Mouse (Mus musculus): ENCODE results near the gene Crnkl1. TPM values are rescaled to one million over a fixed set of nuclear protein-coding genes. Genes with fewer than 3 reads are reported as not detected.
"Not testable (repeated sequence)": the region's sequence is repeated elsewhere in the genome, so short reads cannot be mapped to it uniquely, and the experiment has no call there.

Crnkl1 gene
- polyA plus RNA-seq, 1 experiment from 2014 or later = 24.7 TPM

DNA sequence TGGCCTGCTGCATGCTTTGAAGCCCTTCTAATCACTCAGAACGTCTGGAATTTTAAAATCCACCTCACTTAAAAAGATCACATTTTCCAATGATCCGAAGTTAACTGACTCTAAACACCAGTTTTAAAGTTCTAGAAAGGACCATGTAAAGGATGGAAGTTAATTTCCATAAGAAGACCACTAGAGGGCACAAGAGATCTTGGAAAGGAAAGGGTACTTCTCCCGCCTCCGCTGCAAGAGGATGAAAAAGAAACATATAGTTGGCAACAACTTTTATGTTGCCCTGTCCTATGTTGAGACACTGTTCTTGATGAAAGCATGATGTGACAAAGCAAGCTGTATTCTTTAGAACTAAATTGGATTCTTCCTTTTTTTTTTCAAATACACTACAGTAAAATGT is 22.6 kb upstream of the Crnkl1 start:
- H3K4me2 ChIP-seq = no peak overlapping the region
- no peak for ATAC-seq
- H3K4me3 ChIP-seq = no peak overlapping the region
- no peak overlapping the region for H3K9ac ChIP-seq
- no peaks in the 10 kb centered on the region for H3K36me3 ChIP-seq
- H3K27me3 ChIP-seq (replicated peaks) = no peaks in the 10 kb centered on the region
- H3K27ac ChIP-seq = no peak overlapping the region
- 13% methylated on average over 4 of the region's 4 CpGs for WGBS (ENCODE audit: insufficient replicate concordance)
- no peaks in the 10 kb centered on the region for H3K9me3 ChIP-seq (replicated peaks)
- no peaks in the 10 kb centered on the region for H3K4me1 ChIP-seq

DNA sequence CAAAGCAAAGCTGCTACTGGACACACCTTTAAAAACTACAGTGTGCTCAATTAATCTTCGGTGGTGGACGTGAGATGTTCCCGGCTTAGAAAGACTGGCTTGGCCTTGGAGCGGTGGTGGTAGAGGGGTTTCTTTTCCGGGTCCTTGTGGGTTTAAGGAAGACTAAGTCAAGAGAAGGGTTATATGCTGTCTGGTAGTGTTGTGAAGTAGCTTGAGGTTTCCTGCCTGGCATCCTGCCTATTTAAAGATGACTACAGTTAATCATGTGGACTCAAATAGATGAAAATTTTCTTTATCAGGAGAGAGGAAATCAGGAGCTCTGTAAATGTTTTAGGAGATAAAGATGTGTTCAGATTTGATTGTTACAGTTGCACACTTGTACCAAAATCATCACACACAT is 21.5 kb upstream of the Crnkl1 start:
- Histone ChIP-seq H3K9ac (no peak overlapping the region), H3K27me3 (replicated peaks) (no peaks in the 10 kb centered on the region), H3K27ac (no peak overlapping the region), H3K4me1 (no peaks in the 10 kb centered on the region), H3K36me3 (no peaks in the 10 kb centered on the region), H3K4me3 (no peak overlapping the region), H3K4me2 (no peak overlapping the region), H3K9me3 (replicated peaks) (no peaks in the 10 kb centered on the region)
- no peak for ATAC-seq
- 80% methylated on average over 5 of the region's 5 CpGs for WGBS (ENCODE audit: insufficient replicate concordance)

DNA sequence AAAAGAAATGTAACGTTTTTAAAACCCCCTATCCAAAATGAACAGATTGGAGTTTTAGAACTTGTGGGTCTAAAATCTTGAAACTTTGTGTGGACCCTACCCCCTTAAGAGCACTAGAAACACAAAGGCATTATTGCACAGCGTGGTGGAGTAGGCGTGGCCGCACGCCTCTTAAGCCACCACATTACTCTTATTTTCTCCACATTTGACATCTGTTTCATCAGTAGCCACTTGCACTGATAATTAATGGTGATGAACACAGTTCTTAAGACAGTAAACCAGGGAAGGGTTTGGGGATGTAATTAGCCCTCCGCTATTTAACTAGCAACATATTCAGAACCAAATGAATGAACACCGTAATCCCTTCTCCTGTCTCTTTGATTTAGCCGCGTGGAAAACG is 21.0 kb upstream of the Crnkl1 start:
- no peaks in the 10 kb centered on the region for H3K9me3 ChIP-seq (replicated peaks)
- no peak overlapping the region for H3K4me3 ChIP-seq
- WGBS (ENCODE audit: insufficient replicate concordance) = 68% methylated on average over 10 of the region's 10 CpGs
- no peaks in the 10 kb centered on the region for H3K27me3 ChIP-seq (replicated peaks)
- no peak overlapping the region for H3K4me2 ChIP-seq
- H3K9ac ChIP-seq = no peak overlapping the region
- H3K36me3 ChIP-seq = no peaks in the 10 kb centered on the region
- ATAC-seq = no peak
- H3K27ac ChIP-seq = no peak overlapping the region
- no peaks in the 10 kb centered on the region for H3K4me1 ChIP-seq

DNA sequence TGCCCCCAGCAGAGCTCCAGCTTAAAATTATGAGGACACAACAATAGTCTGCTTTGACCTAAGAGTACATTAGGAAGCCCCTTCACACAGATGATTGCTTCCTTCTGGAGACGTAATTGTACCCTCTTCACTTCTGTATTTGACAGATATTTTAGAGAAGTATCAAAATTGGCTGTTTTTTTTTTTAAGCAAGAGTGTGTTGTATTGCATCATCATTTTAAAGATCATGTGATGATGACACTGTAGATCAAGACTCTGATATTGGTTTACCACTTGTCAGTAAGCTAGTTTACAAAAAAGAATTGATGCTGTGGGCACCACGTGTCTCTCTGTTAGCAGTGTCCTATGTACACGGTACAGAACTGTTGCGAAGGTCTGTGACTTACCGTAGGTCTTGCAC is 17.9 kb upstream of the Crnkl1 start:
- WGBS (ENCODE audit: insufficient replicate concordance) = 62% methylated on average over 5 of the region's 5 CpGs
- no peaks in the 10 kb centered on the region for H3K9me3 ChIP-seq (replicated peaks)
- ATAC-seq = no peak

GRCm38 (mm10) chr2:145950239-145950638 is 15.4 kb upstream of the Crnkl1 start:
- no peak for ATAC-seq
- H3K9ac ChIP-seq = no peak overlapping the region
- H3K36me3 ChIP-seq = no peaks in the 10 kb centered on the region
- H3K4me3 ChIP-seq = no peak overlapping the region
- H3K9me3 ChIP-seq (replicated peaks) = no peaks in the 10 kb centered on the region
- 55% methylated on average over 10 of the region's 10 CpGs for WGBS (ENCODE audit: insufficient replicate concordance)
- no peak overlapping the region for H3K4me2 ChIP-seq
- no peak overlapping the region for H3K27ac ChIP-seq
- H3K27me3 ChIP-seq (replicated peaks) = no peaks in the 10 kb centered on the region
- H3K4me1 ChIP-seq = no peaks in the 10 kb centered on the region

More for the DNA sequence above, 17.9 kb upstream of the Crnkl1 start:
- Histone ChIP-seq H3K27ac (no peak overlapping the region), H3K4me3 (no peak overlapping the region), H3K36me3 (no peaks in the 10 kb centered on the region), H3K4me1 (no peaks in the 10 kb centered on the region), H3K27me3 (replicated peaks) (no peaks in the 10 kb centered on the region), H3K9ac (no peak overlapping the region), H3K4me2 (no peak overlapping the region)

- Histone ChIP-seq H3K4me1 (no peaks in the 10 kb centered on the region), H3K4me3 (no peak overlapping the region), H3K9me3 (replicated peaks) (no peaks in the 10 kb centered on the region), H3K36me3 (no peaks in the 10 kb centered on the region), H3K27ac (no peak overlapping the region), H3K9ac (no peak overlapping the region), H3K4me2 (no peak overlapping the region), H3K27me3 (replicated peaks) (no peaks in the 10 kb centered on the region)
- WGBS (ENCODE audit: insufficient replicate concordance) = 64% methylated on average over 11 of the region's 11 CpGs
- no peak for ATAC-seq
Observed at GRCm38 (mm10) chr2:145949475-145950068, 14.8 kb upstream of the Crnkl1 start.

GRCm38 (mm10) chr2:145948402-145948954 is 13.7 kb upstream of the Crnkl1 start:
- no peak for ATAC-seq
- Histone ChIP-seq H3K4me1 (no peaks in the 10 kb centered on the region), H3K9ac (no peak overlapping the region), H3K27ac (no peak overlapping the region), H3K4me2 (no peak overlapping the region), H3K27me3 (replicated peaks) (no peaks in the 10 kb centered on the region), H3K9me3 (replicated peaks) (no peaks in the 10 kb centered on the region), H3K4me3 (no peak overlapping the region), H3K36me3 (no peaks in the 10 kb centered on the region)
- 58% methylated on average over 7 of the region's 7 CpGs for WGBS (ENCODE audit: insufficient replicate concordance)

DNA sequence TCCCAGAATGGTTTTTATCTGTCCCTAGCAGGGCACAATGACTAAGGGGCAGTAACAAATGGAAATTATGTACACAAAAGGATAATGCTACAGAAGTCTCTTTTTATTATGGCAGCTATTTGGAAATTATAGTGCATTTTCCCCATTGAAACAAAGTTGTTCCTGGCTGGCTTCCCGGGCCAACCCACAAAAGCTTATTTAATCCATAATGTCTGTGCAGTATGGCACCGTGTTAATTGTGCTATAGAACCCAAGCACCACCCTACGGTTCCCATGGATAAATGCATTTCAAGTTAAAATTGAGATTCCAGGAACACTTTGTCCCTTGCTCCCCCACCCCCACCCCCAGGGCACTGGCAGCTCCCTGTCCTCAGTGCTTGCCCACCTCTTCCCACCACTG is 9.5 kb upstream of the Crnkl1 start:
- Histone ChIP-seq H3K27ac (no peak overlapping the region), H3K9me3 (replicated peaks) (no peaks in the 10 kb centered on the region), H3K9ac (no peak overlapping the region), H3K4me2 (no peak overlapping the region), H3K36me3 (no peaks in the 10 kb centered on the region), H3K27me3 (replicated peaks) (no peaks in the 10 kb centered on the region), H3K4me3 (no peak overlapping the region), H3K4me1 (no peaks in the 10 kb centered on the region)
- no peak for ATAC-seq
- WGBS (ENCODE audit: insufficient replicate concordance) = 71% methylated on average over 3 of the region's 3 CpGs

GRCm38 (mm10) chr2:145941403-145941802 is 6.6 kb upstream of the Crnkl1 start:
- no peaks in the 10 kb centered on the region for H3K36me3 ChIP-seq
- H3K4me2 ChIP-seq = no peak overlapping the region
- no peak for ATAC-seq
- no peak overlapping the region for H3K27ac ChIP-seq
- peaks cover 10% of the 10 kb centered on the region; the same call in 1 of the 2 replicates for H3K27me3 ChIP-seq (replicated peaks)
- no peaks in the 10 kb centered on the region for H3K9me3 ChIP-seq (replicated peaks)
- no peak overlapping the region for H3K4me3 ChIP-seq
- no peaks in the 10 kb centered on the region for H3K4me1 ChIP-seq
- 42% methylated on average over 3 of the region's 3 CpGs for WGBS (ENCODE audit: insufficient replicate concordance)
- H3K9ac ChIP-seq = no peak overlapping the region

DNA sequence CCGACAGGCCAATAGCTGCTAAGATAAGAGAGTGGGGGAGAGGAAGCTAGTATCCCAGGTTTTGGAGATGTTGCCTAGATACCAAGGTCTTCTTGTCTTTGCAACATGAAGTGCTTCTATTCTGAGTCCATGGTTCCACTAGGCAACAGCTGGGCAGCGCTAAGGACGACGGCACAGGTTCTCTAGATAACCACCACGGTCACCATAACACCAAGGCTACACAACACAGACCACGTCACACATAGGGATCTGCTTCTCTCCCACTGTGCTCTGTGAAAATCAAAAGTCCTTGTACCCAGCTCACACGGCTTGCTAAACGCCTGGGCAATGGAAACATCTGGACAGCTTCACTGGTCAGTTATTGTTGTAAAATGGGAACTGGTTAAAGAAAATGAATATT is 2.2 kb upstream of the Crnkl1 start:
- peaks cover 16% of the 10 kb centered on the region for H3K4me1 ChIP-seq
- ATAC-seq = no peak
- no peak overlapping the region for H3K4me2 ChIP-seq
- H3K9ac ChIP-seq = no peak overlapping the region
- no peaks in the 10 kb centered on the region for H3K9me3 ChIP-seq (replicated peaks)
- no peak overlapping the region for H3K27ac ChIP-seq
- peaks cover 10% of the 10 kb centered on the region; the same call in 1 of the 2 replicates for H3K27me3 ChIP-seq (replicated peaks)
- H3K36me3 ChIP-seq = peaks cover 8% of the 10 kb centered on the region
- H3K4me3 ChIP-seq = no peak overlapping the region
- WGBS (ENCODE audit: insufficient replicate concordance) = 61% methylated on average over 8 of the region's 8 CpGs

DNA sequence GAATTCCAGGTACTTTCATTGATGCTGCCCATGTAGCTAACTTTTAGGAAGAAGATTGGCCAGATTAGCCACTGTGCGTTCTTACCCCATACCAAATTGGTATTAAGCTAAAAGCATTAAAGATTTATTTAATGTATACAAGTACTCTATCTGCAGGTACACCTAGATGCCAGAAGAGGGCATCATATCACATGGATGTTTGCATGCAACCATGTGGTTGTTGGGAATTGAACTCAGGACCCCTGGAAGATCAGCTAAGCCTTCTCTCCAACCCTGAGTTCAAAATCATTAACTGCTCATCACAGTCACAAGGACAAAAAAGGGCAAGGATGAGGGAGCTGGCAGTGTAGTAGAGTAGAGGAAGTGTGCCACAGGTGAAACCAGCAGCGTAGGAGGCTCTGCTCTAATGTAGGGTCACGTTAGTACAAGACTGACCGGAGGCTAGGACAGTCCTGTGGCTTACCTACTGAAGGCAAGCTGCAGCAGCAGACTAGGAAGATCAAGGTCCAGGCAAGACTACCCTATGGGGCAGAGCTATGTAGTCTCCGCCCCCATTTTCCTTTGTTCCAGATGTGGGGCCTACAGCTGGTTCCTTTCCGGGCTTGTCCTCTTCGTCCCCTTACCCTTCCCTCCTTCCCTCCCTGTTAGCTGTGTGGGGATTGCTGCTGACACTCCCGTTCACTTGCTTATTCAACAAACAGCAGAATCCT is 13.7 kb downstream of the Crnkl1 start:
- no peak overlapping the region for H3K4me3 ChIP-seq
- no peaks in the 10 kb centered on the region for H3K9me3 ChIP-seq (replicated peaks)
- no peaks in the 10 kb centered on the region for H3K4me1 ChIP-seq
- ATAC-seq = peak; percentile 30; the same call in 1 of the 2 replicates
- H3K27ac ChIP-seq = no peak overlapping the region
- H3K9ac ChIP-seq = no peak overlapping the region
- 83% methylated on average over 8 of the region's 8 CpGs for WGBS (ENCODE audit: insufficient replicate concordance)
- no peak overlapping the region for H3K4me2 ChIP-seq
- H3K27me3 ChIP-seq (replicated peaks) = no peaks in the 10 kb centered on the region
- H3K36me3 ChIP-seq = peaks cover 97% of the 10 kb centered on the region

DNA sequence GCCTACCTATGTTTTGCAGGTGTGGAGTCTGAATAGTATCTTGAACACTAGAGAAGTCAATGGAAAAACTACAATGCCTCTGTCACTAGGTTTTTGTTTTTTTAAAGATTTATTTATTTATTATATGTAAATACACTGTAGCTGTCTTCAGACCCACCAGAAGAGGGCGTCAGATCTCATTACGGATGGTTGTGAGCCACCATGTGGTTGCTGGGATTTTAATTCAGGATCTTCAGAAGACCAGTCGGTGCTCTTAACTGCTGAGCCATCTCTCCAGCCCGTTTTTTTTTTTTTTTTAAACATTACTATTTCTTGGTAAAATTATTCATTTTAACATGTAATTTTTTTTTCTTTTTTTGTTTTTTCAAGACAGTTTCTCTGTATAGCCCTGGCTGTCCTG is 28.9 kb downstream of the Crnkl1 start:
- H3K9me3 ChIP-seq (replicated peaks); H3K27me3 ChIP-seq (replicated peaks); H3K4me3 ChIP-seq; H3K4me2 ChIP-seq; ATAC-seq; H3K9ac ChIP-seq; H3K27ac ChIP-seq: not testable (repeated sequence)
- Histone ChIP-seq H3K4me1 (peaks cover 20% of the 10 kb centered on the region), H3K36me3 (peaks cover 39% of the 10 kb centered on the region)
- 22% methylated on average over 4 of the region's 4 CpGs for WGBS (ENCODE audit: insufficient replicate concordance)

Data from liver, embryonic 12.5 days (tissue).